Mouse (Mus musculus): ENCODE results near the gene Bbox1. TPM values are rescaled to one million over a fixed set of nuclear protein-coding genes. Genes with fewer than 3 reads are reported as not detected.

The Bbox1 gene
- polyA plus RNA-seq, 1 experiment from 2014 or later = 0.20 TPM

DNA sequence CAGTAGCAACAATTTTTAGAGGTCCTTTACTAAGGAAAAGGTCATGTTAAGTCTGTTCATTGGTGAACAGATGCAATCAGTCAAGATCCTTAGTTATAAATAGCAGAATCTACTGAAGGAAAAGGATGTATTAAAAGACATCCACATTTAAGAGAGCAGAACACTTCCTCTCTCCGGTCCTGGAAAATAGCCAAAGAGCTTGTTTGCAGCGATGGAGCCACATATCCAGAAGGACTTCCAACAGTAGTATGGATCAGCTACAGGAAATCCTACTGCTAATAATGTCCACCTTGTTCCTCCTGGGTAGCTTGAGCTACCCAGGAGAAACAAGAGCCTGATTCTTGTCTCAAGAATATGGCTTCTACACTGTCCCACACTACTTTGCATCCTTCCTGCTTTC, 91.6 kb downstream of the Bbox1 start:
- no peak for ATAC-seq
- Histone ChIP-seq H3K27me3 (replicated peaks; ENCODE audit: control insufficient read depth, insufficient read depth, low read length) (no peaks in the 10 kb centered on the region), H3K9ac (replicated peaks; ENCODE audit: low read depth, low read length) (no peak overlapping the region), H3K4me3 (replicated peaks; ENCODE audit: low read length) (no peak overlapping the region), H3K9me3 (ENCODE audit: control insufficient read depth, low read length) (no peaks in the 10 kb centered on the region), H3K4me1 (replicated peaks; ENCODE audit: control insufficient read depth, insufficient read depth, low read length) (no peaks in the 10 kb centered on the region), H3K4me2 (ENCODE audit: low read length) (no peak overlapping the region), H3K36me3 (ENCODE audit: control insufficient read depth, insufficient read depth) (no peaks in the 10 kb centered on the region), H3K27ac (ENCODE audit: low read length) (no peak overlapping the region)
- 90% methylated on average over 2 of the region's 2 CpGs for WGBS

DNA sequence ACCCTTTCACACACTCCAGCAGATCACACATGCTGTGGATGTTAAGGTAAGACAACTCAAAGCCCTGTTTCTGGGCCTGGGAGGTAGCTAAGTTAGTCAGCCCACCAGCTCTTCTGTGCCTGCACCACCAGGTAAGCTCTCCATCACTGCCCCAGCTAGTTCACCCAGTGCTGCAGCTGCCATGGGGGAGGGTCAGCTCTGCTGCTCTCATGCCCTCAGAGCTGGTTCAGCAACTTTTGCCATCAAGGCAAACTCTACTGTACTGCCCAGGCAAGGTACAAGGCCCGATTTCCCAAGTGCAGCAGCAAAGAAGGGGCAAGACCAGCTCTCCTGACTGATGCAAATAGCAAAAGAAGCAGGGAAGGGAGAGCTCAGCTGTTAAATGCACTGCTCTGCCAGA, 93.9 kb downstream of the Bbox1 start:
- WGBS = 100% methylated on average over 1 of the region's 1 CpGs

DNA sequence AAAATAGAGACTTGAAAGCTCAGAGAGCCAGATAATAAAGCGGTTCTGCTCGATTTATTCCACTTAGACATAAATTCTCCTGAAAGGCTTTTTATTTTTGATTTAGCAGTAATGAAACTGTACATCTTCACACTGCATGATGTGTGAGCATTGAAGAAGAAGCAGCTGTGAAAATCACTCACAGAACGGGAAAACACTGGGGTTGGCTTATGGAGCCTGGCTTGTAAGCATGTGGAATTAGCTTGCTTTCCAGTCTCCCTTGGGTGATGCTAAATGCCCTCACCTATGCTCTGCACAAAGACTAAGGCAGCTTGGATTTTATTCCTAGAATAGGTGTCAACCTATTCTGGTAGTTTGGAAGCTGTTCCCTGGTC, 98.7 kb downstream of the Bbox1 start:
- Histone ChIP-seq H3K4me3 (replicated peaks; ENCODE audit: low read length) (no peak overlapping the region), H3K9me3 (ENCODE audit: control insufficient read depth, low read length) (no peaks in the 10 kb centered on the region), H3K4me1 (replicated peaks; ENCODE audit: control insufficient read depth, insufficient read depth, low read length) (0 out of 2 replicates have a peak, but pooled peaks cover under 1% of the 10 kb centered on the region), H3K4me2 (ENCODE audit: low read length) (no peak overlapping the region), H3K27ac (ENCODE audit: low read length) (no peak overlapping the region), H3K9ac (replicated peaks; ENCODE audit: low read depth, low read length) (no peak overlapping the region), H3K27me3 (replicated peaks; ENCODE audit: control insufficient read depth, insufficient read depth, low read length) (no peaks in the 10 kb centered on the region), H3K36me3 (ENCODE audit: control insufficient read depth, insufficient read depth) (no peaks in the 10 kb centered on the region)
- 80% methylated on average over 3 of the region's 3 CpGs for WGBS
- no peak for ATAC-seq

More for the DNA sequence above, 93.9 kb downstream of the Bbox1 start:
- no peak for ATAC-seq
- Histone ChIP-seq H3K27me3 (replicated peaks; ENCODE audit: control insufficient read depth, insufficient read depth, low read length) (no peaks in the 10 kb centered on the region), H3K27ac (ENCODE audit: low read length) (no peak overlapping the region), H3K4me2 (ENCODE audit: low read length) (no peak overlapping the region), H3K4me1 (replicated peaks; ENCODE audit: control insufficient read depth, insufficient read depth, low read length) (no peaks in the 10 kb centered on the region), H3K4me3 (replicated peaks; ENCODE audit: low read length) (no peak overlapping the region), H3K36me3 (ENCODE audit: control insufficient read depth, insufficient read depth) (no peaks in the 10 kb centered on the region), H3K9me3 (ENCODE audit: control insufficient read depth, low read length) (no peaks in the 10 kb centered on the region), H3K9ac (replicated peaks; ENCODE audit: low read depth, low read length) (no peak overlapping the region)

DNA sequence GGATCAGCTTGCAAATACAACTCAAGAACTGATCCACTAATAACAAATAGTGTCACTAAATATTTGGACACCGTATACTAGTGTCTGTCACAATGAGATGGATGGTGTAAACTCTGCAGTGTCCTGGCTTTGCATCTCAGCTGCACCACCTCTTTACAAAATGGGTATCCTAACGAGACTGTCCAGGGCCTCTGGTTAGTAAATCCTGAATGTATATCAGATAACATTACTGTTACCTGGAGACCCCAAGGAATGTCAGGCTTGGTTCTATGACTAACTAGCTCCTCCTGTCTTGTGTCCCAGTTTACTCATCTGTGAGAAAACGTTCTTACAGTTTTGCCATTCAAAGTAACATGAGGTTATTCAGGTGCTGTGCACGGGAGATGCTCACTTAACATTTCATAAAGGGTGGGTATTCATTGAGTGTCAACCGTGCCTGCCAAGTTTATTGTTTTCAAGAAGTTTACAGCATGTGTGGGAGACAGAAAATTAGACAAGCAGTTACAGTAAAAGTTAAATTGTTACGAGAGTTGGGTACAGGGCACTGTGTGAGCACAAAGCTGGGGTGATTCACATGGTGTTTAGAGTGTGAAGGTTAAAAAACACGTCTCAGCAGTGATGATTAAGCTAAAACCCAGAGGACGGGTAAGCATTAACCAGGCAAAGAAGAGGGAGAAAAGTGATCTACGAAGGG, 99.2 kb downstream of the Bbox1 start:
- H3K4me2 ChIP-seq (ENCODE audit: low read length) = no peak overlapping the region
- no peak for ATAC-seq
- no peak overlapping the region for H3K27ac ChIP-seq (ENCODE audit: low read length)
- no peaks in the 10 kb centered on the region for H3K9me3 ChIP-seq (ENCODE audit: control insufficient read depth, low read length)
- H3K4me1 ChIP-seq (replicated peaks; ENCODE audit: control insufficient read depth, insufficient read depth, low read length) = 0 out of 2 replicates have a peak, but pooled peaks cover 4% of the 10 kb centered on the region
- no peak overlapping the region for H3K4me3 ChIP-seq (replicated peaks; ENCODE audit: low read length)
- H3K27me3 ChIP-seq (replicated peaks; ENCODE audit: control insufficient read depth, insufficient read depth, low read length) = no peaks in the 10 kb centered on the region
- H3K36me3 ChIP-seq (ENCODE audit: control insufficient read depth, insufficient read depth) = no peaks in the 10 kb centered on the region
- H3K9ac ChIP-seq (replicated peaks; ENCODE audit: low read depth, low read length) = no peak overlapping the region
- 52% methylated on average over 9 of the region's 9 CpGs for WGBS

DNA sequence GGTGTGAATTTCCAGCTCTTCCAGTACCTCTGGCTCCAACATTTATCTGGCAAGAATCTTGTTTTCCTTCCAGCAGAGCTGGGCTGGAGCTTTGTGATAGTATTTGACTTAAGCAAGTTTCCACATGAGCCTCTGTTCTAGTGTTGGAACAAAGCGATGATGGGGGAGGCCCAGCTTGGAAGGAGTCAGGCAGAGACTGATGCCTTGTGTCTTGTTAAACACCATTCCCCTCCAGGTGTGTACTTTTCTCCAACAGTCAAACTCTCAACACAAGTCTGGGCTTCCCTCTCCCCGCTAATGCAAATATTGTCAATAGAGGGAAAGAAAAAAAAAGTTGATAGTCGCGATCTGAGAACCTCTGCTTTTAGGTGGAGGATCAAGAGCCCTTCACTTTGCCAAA, 100.1 kb downstream of the Bbox1 start:
- no peaks in the 10 kb centered on the region for H3K9me3 ChIP-seq (ENCODE audit: control insufficient read depth, low read length)
- no peaks in the 10 kb centered on the region for H3K36me3 ChIP-seq (ENCODE audit: control insufficient read depth, insufficient read depth)
- no peak overlapping the region for H3K4me3 ChIP-seq (replicated peaks; ENCODE audit: low read length)
- H3K27ac ChIP-seq (ENCODE audit: low read length) = no peak overlapping the region
- 0 out of 2 replicates have a peak, but pooled peaks cover 4% of the 10 kb centered on the region for H3K4me1 ChIP-seq (replicated peaks; ENCODE audit: control insufficient read depth, insufficient read depth, low read length)
- H3K27me3 ChIP-seq (replicated peaks; ENCODE audit: control insufficient read depth, insufficient read depth, low read length) = no peaks in the 10 kb centered on the region
- no peak for ATAC-seq
- H3K9ac ChIP-seq (replicated peaks; ENCODE audit: low read depth, low read length) = no peak overlapping the region
- no peak overlapping the region for H3K4me2 ChIP-seq (ENCODE audit: low read length)
- whole genome bisulfite sequencing = 92% methylated on average over 4 of the region's 4 CpGs

Other genes with a start within 250 kb of the Bbox1 start
- gene Fibin, start 48.6 kb upstream of the Bbox1 start, polyA plus RNA-seq (2015; fragmentation: Nextera tagmentation; extraction: Ambion mirVana) = 2.3 and 3.7 TPM in 2 replicates

Data from forebrain, embryonic 16.5 days (tissue).